Mouse (Mus musculus) MEL (cell line): ENCODE data around the gene Tnfsf10.

ENCODE experiments used
- CTCF ChIP-seq, 3 experiments: IDR thresholded peaks in 2 of 3; conservative IDR thresholded peaks in 1 of 3; 2 replicates each; pipeline ENCODE4 v1.5.1; 2011 to 2012; ENCODE audit warnings: low read length in 3 of 3, low read depth in 2 of 3, mild to moderate bottlenecking in 2 of 3, improper control_type of control experiment in 1 of 3, inconsistent platforms in 1 of 3, mixed read lengths in 1 of 3, moderate library complexity in 1 of 3; ENCODE audit not compliant: control insufficient read depth in 1 of 3, insufficient read depth in 1 of 3, poor library complexity in 1 of 3, severe bottlenecking in 1 of 3
- EP300 ChIP-seq, 2 experiments: IDR thresholded peaks; 2 replicates each; pipeline ENCODE4 v1.6.1; 2011; ENCODE audit warnings: improper control_type of control experiment in 2 of 2, low read length in 2 of 2, low read depth in 1 of 2, mild to moderate bottlenecking in 1 of 2
- GABPA ChIP-seq: IDR thresholded peaks from 2 replicates; pipeline ENCODE4 v1.6.1; 2012; ENCODE audit warnings: low read depth, mild to moderate bottlenecking, inconsistent platforms, low read length, improper control_type of control experiment, moderate library complexity
- GATA1 ChIP-seq: IDR thresholded peaks from 2 replicates; pipeline ENCODE4 v1.6.1; 2011; ENCODE audit warnings: low read depth, low read length, improper control_type of control experiment
- HCFC1 ChIP-seq: IDR thresholded peaks from 2 replicates; pipeline ENCODE4 v1.6.1; 2012; ENCODE audit warnings: low read depth, mild to moderate bottlenecking, inconsistent platforms, low read length, improper control_type of control experiment, moderate library complexity
- MAX ChIP-seq: IDR thresholded peaks from 2 replicates; pipeline ENCODE4 v1.6.1; 2011; ENCODE audit warnings: low read length, improper control_type of control experiment
- NELFE ChIP-seq: IDR thresholded peaks from 2 replicates; pipeline ENCODE4 v1.6.1; 2011; ENCODE audit warnings: low read depth, low read length, improper control_type of control experiment
- POLR2A ChIP-seq, 2 experiments: IDR thresholded peaks; 2 replicates each; pipeline ENCODE4 v1.6.1; 2011 to 2012; ENCODE audit warnings: low read length in 2 of 2, mild to moderate bottlenecking in 2 of 2, control low read depth in 1 of 2, improper control_type of control experiment in 1 of 2, low read depth in 1 of 2, moderate library complexity in 1 of 2; ENCODE audit not compliant: control insufficient read depth in 1 of 2, insufficient read depth in 1 of 2, poor library complexity in 1 of 2
- TBP ChIP-seq: IDR thresholded peaks from 2 replicates; pipeline ENCODE4 v1.8.0; 2011; ENCODE audit warnings: low read depth, low read length, improper control_type of control experiment
- USF1 ChIP-seq: IDR thresholded peaks from 2 replicates; pipeline ENCODE4 v1.6.1; 2014; ENCODE audit warnings: low read depth, mild to moderate bottlenecking, inconsistent platforms, low read length, improper control_type of control experiment, moderate library complexity
- USF2 ChIP-seq, 2 experiments: IDR thresholded peaks; 2 replicates each; pipeline ENCODE4 v1.6.1; 2011 to 2012; ENCODE audit warnings: improper control_type of control experiment in 2 of 2, low read length in 2 of 2, borderline replicate concordance in 1 of 2, inconsistent platforms in 1 of 2, low read depth in 1 of 2, mild to moderate bottlenecking in 1 of 2; ENCODE audit not compliant: insufficient read depth in 1 of 2
- ZKSCAN1 ChIP-seq: IDR thresholded peaks from 2 replicates; pipeline ENCODE4 v1.6.1; 2012; ENCODE audit warnings: low read depth, mild to moderate bottlenecking, inconsistent platforms, low read length, improper control_type of control experiment, moderate library complexity

DNA sequence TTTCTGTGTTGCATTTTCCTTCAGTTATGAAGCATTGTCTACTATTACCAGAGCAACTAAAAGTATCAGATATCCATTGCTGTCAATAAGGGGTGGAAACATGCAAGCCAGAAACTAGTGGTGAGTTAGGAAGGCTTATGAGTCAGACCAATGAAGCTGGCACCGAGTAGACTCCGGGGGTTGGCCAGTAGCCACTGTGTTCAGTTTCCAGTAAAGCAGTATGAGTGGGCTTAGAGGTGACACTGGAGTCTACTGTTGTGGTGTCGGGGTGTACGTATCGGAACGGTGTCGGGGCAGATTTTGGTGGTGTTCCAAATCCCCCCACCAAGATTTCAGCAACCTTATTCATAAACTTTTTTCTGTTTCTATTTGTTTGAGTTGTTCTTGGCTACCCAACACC lies 5.9 kb upstream of the Tnfsf10 start:
- TF ChIP-seq CTCF (IDR thresholded peaks at IDR 0.05 in 2 of 3, conservative IDR thresholded peaks at IDR 0.05 in 1 of 3; ENCODE audit: control insufficient read depth in 1 of 3, insufficient read depth in 1 of 3, low read depth in 2 of 3, low read length in 3 of 3, poor library complexity in 1 of 3, severe bottlenecking in 1 of 3): no peak
- TF ChIP-seq HCFC1: no peak
- no peak for TF ChIP-seq USF1
- no peak for TF ChIP-seq EP300 (IDR thresholded peaks at IDR 0.05; ENCODE audit: low read depth in 1 of 2, low read length in 2 of 2)
- TF ChIP-seq ZKSCAN1: no peak
- TF ChIP-seq NELFE: no peak
- TF ChIP-seq POLR2A (IDR thresholded peaks at IDR 0.05; ENCODE audit: control insufficient read depth in 1 of 2, insufficient read depth in 1 of 2, low read depth in 1 of 2, low read length in 2 of 2, poor library complexity in 1 of 2): no peak
- TF ChIP-seq MAX: no peak
- no peak for TF ChIP-seq GATA1
- no peak for TF ChIP-seq USF2 (IDR thresholded peaks at IDR 0.05; ENCODE audit: borderline replicate concordance in 1 of 2, insufficient read depth in 1 of 2, low read depth in 1 of 2, low read length in 2 of 2)
- no peak for TF ChIP-seq GABPA
- TF ChIP-seq TBP: no peak
